Mouse (Mus musculus): ENCODE data around the gene Gm6760. TPM values are rescaled to one million over a fixed set of nuclear protein-coding genes. Genes with fewer than 3 reads are reported as not detected.

The Gm6760 gene
- polyA plus RNA-seq (2014; fragmentation: Nextera tagmentation; extraction: Ambion mirVana), result not detected in 2 replicates

DNA sequence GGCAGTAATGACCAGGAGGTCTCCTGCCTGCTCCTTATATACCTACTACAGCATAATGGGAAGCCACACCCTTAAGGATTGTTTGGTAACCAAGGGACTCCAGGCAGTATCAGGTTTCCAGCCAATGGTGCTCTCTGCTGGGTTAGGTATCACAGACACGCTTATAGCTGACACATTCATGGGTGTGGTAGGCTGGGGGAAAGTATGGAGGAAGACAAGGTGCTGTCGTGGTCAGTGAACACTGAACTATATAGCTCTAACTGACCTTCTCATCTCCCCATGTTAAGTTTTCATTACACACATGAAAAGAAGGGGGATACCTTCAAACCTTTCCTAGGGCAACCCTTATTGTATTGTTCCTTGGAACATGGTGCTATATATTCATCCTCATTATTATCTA lies at the start of gene Gm6760:
TSS of gene Gm6760 (minus strand) at position 101 of the 400 bp plus-strand sequence.
- Histone ChIP-seq H3K4me1 (replicated peaks; ENCODE audit: control insufficient read depth, insufficient read depth, low read length) (no peaks in the 10 kb centered on the region), H3K9ac (no peak within 1 kb of the TSS), H3K27me3 (ENCODE audit: control insufficient read depth, insufficient read depth, low read length) (no peaks in the 10 kb centered on the region), H3K4me3 (replicated peaks; ENCODE audit: low read length) (no peak within 1 kb of the TSS), H3K9me3 (ENCODE audit: control insufficient read depth, low read length) (no peaks in the 10 kb centered on the region), H3K4me2 (replicated peaks) (no peak within 1 kb of the TSS), H3K27ac (no peak within 1 kb of the TSS), H3K36me3 (replicated peaks; ENCODE audit: control insufficient read depth, insufficient read depth) (no peaks in the 10 kb centered on the region)
- DNase-seq (ENCODE audit: low spot score) (no peak), ATAC-seq (ENCODE audit: low FRiP score) (no peak)
- 72% methylated on average over 2 of the region's 2 CpGs for WGBS

- Histone ChIP-seq H3K9ac (no peak overlapping the region), H3K4me3 (replicated peaks; ENCODE audit: low read length) (no peak overlapping the region), H3K4me1 (replicated peaks; ENCODE audit: control insufficient read depth, insufficient read depth, low read length) (no peaks in the 10 kb centered on the region), H3K27ac (no peak overlapping the region), H3K27me3 (ENCODE audit: control insufficient read depth, insufficient read depth, low read length) (no peaks in the 10 kb centered on the region), H3K9me3 (ENCODE audit: control insufficient read depth, low read length) (no peaks in the 10 kb centered on the region), H3K4me2 (replicated peaks) (no peak overlapping the region), H3K36me3 (replicated peaks; ENCODE audit: control insufficient read depth, insufficient read depth) (no peaks in the 10 kb centered on the region)
- ATAC-seq (ENCODE audit: low FRiP score) (no peak), DNase-seq (ENCODE audit: low spot score) (no peak)
Observed at GRCm38 (mm10) chrX:64181246-64181645, 29.2 kb upstream of the Gm6760 start.

- no peak within 1 kb of the TSS for H3K4me3 ChIP-seq (replicated peaks; ENCODE audit: low read length)
- ATAC-seq (ENCODE audit: low FRiP score), result no peak
- H3K4me2 ChIP-seq (replicated peaks), result no peak within 1 kb of the TSS
- no peaks in the 10 kb centered on the region for H3K4me1 ChIP-seq (replicated peaks; ENCODE audit: control insufficient read depth, insufficient read depth, low read length)
- DNase-seq (ENCODE audit: low spot score), result no peak
- no peak within 1 kb of the TSS for H3K27ac ChIP-seq
- no peaks in the 10 kb centered on the region for H3K36me3 ChIP-seq (replicated peaks; ENCODE audit: control insufficient read depth, insufficient read depth)
- H3K9me3 ChIP-seq (ENCODE audit: control insufficient read depth, low read length), result no peaks in the 10 kb centered on the region
- WGBS, result 84% methylated on average over 11 of the region's 11 CpGs
- H3K9ac ChIP-seq, result no peak within 1 kb of the TSS
- no peaks in the 10 kb centered on the region for H3K27me3 ChIP-seq (ENCODE audit: control insufficient read depth, insufficient read depth, low read length)
Observed at GRCm38 (mm10) chrX:64173248-64173647, 21.2 kb upstream of the Gm6760 start, which contains the start of gene 3830417A13Rik. 3830417A13Rik (plus strand) TSS chrX:64173548.

Other genes starting within 250 kb of the Gm6760 start
- gene 3830417A13Rik, start 21.4 kb upstream of the Gm6760 start, polyA plus RNA-seq (2014; fragmentation: Nextera tagmentation; extraction: Ambion mirVana), result not detected in 2 replicates
- 23.3 and 27.5 TPM in 2 replicates for gene Slitrk4, start 124.8 kb upstream of the Gm6760 start, polyA plus RNA-seq (2014; fragmentation: Nextera tagmentation; extraction: Ambion mirVana)

Measured in hindbrain, embryonic 14.5 days (tissue).